Mouse (Mus musculus) kidney, embryonic 16.5 days (tissue): ENCODE measurements at regions not wholly inside any gene's neighbourhood (a gene's known extent, or its start where the extent isn't known, plus 50 kb on each side); places are given as distances from the start of the nearest gene placed in this dataset.

Source experiments
- ATAC-seq: fragments of 200-750 bp; cut with Nextera tagmentation; 2 replicates; pipeline ENCODE4 v1.8.0; 2017; ENCODE audit warnings: moderate TSS enrichment; ENCODE audit not compliant: low FRiP score, low TSS enrichment
- H3K27ac ChIP-seq: fragments of 300-500 bp; sonication (generic); 2 replicates; pipeline ENCODE4 v1.5.1; 2014; ENCODE audit warnings: low read length
- H3K27me3 ChIP-seq: fragments of 300-500 bp; sonication (generic); 2 replicates; pipeline ENCODE4 v1.6.1; 2014; ENCODE audit warnings: low read length, control low read depth, mixed read lengths; ENCODE audit not compliant: insufficient read depth
- H3K36me3 ChIP-seq: fragments of 300-500 bp; sonication (generic); 2 replicates; pipeline ENCODE4 v1.6.1; 2014; ENCODE audit warnings: low read length, control low read depth, mixed read lengths; ENCODE audit not compliant: insufficient read depth
- H3K4me1 ChIP-seq: fragments of 300-500 bp; sonication (generic); 2 replicates; pipeline ENCODE4 v1.6.1; 2014; ENCODE audit warnings: low read length, control low read depth, mixed read lengths; ENCODE audit not compliant: insufficient read depth
- H3K4me2 ChIP-seq: fragments of 300-500 bp; sonication (generic); replicated peaks from 2 replicates; pipeline ENCODE4 v1.6.1; 2014; ENCODE audit warnings: low read depth, low read length
- H3K4me3 ChIP-seq: fragments of 300-500 bp; sonication (generic); 2 replicates; pipeline ENCODE4 v1.5.1; 2014; ENCODE audit warnings: mild to moderate bottlenecking, low read length
- H3K9ac ChIP-seq: fragments of 300-500 bp; sonication (generic); replicated peaks from 2 replicates; pipeline ENCODE4 v1.6.1; 2014; ENCODE audit warnings: low read length
- H3K9me3 ChIP-seq: fragments of 300-500 bp; sonication (generic); 2 replicates; pipeline ENCODE4 v1.6.1; 2016; ENCODE audit warnings: low read length, control low read depth
- WGBS: fragments of 180-500 bp; shearing (Covaris S2); extraction: QIAGEN DNeasy Blood & Tissue Kit; methylation state at CpG from one replicate; pipeline ENCODE4 v1.1.7; 2014; 5-methylcytosine and 5-hydroxymethylcytosine counted together

DNA sequence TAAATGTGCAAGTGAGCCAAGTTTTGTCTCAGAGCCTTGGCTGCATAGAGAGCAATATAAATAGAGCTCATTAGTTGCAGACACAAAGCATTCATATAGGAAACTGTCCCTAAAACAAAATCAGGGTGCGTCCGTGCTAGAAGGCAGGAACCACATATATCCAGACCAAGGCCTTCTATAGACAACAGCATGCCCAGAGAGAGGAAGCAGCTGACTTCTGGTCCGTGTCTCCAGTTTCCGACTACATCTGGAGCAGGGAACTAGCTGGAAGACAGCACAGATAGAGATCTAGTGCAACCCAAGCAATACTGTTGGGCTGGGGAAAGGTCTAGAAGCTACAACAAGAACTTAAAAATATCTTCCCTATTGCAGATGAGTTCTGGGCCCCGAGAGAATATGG, 121.0 kb downstream of the Gm12728 start:
- H3K4me2 ChIP-seq: no peak overlapping the region
- ATAC-seq: no peak
- no peaks in the 10 kb centered on the region for H3K36me3 ChIP-seq
- 70% methylated on average over 5 of the region's 5 CpGs for WGBS
- no peak overlapping the region for H3K27ac ChIP-seq
- H3K9me3 ChIP-seq: 0 out of 2 replicates have a peak, but pooled peaks cover 5% of the 10 kb centered on the region
- no peaks in the 10 kb centered on the region for H3K4me1 ChIP-seq
- no peak overlapping the region for H3K4me3 ChIP-seq
- H3K9ac ChIP-seq: no peak overlapping the region
- no peaks in the 10 kb centered on the region for H3K27me3 ChIP-seq

GRCm38 (mm10) chr4:105911678-105912077, 122.0 kb downstream of the Gm12728 start:
- H3K4me1 ChIP-seq: no peaks in the 10 kb centered on the region
- no peak overlapping the region for H3K4me3 ChIP-seq
- ATAC-seq: no peak
- no peaks in the 10 kb centered on the region for H3K36me3 ChIP-seq
- H3K9ac ChIP-seq: no peak overlapping the region
- no peak overlapping the region for H3K27ac ChIP-seq
- WGBS: 45% methylated on average over 6 of the region's 6 CpGs
- H3K27me3 ChIP-seq: no peaks in the 10 kb centered on the region
- no peak overlapping the region for H3K4me2 ChIP-seq
- 0 out of 2 replicates have a peak, but pooled peaks cover 5% of the 10 kb centered on the region for H3K9me3 ChIP-seq

GRCm38 (mm10) chr4:105912296-105912695, 122.6 kb downstream of the Gm12728 start:
- 72% methylated on average over 4 of the region's 4 CpGs for WGBS
- Histone ChIP-seq H3K27me3 (no peaks in the 10 kb centered on the region), H3K4me2 (no peak overlapping the region), H3K9ac (no peak overlapping the region), H3K27ac (no peak overlapping the region), H3K9me3 (0 out of 2 replicates have a peak, but pooled peaks cover 5% of the 10 kb centered on the region), H3K4me3 (no peak overlapping the region), H3K36me3 (no peaks in the 10 kb centered on the region), H3K4me1 (no peaks in the 10 kb centered on the region)
- ATAC-seq: no peak

GRCm38 (mm10) chr4:105914996-105915395, 125.3 kb downstream of the Gm12728 start:
- Histone ChIP-seq H3K36me3 (no peaks in the 10 kb centered on the region), H3K9me3 (0 out of 2 replicates have a peak, but pooled peaks cover 5% of the 10 kb centered on the region), H3K27me3 (no peaks in the 10 kb centered on the region), H3K4me1 (no peaks in the 10 kb centered on the region), H3K4me2 (no peak overlapping the region), H3K27ac (no peak overlapping the region), H3K9ac (no peak overlapping the region), H3K4me3 (no peak overlapping the region)
- WGBS: 54% methylated on average over 6 of the region's 6 CpGs
- ATAC-seq: no peak

DNA sequence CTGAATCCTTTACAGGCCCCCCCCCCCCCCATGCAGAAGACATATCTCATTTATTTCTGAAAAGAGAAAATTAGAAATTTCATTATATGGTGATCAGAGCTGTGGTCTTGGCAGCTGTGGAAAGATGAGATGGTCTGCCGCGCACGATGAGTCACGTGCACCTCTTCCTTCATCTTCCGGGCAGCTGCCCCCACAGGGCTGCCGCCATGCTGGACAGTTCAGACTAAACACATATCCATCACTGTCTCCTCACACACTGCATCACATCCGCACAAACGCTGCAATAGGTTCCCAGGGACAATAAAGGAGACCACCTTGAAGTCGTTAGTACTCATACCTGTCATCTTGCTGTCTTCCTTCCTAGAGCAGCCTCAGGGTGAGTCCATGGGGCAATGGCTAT, 126.6 kb downstream of the Gm12728 start:
- H3K4me2 ChIP-seq: no peak overlapping the region
- ATAC-seq: no peak
- no peaks in the 10 kb centered on the region for H3K27me3 ChIP-seq
- H3K36me3 ChIP-seq: no peaks in the 10 kb centered on the region
- no peak overlapping the region for H3K27ac ChIP-seq
- H3K9ac ChIP-seq: no peak overlapping the region
- H3K4me3 ChIP-seq: no peak overlapping the region
- WGBS: 65% methylated on average over 9 of the region's 9 CpGs
- H3K9me3 ChIP-seq: 0 out of 2 replicates have a peak, but pooled peaks cover 5% of the 10 kb centered on the region
- no peaks in the 10 kb centered on the region for H3K4me1 ChIP-seq

DNA sequence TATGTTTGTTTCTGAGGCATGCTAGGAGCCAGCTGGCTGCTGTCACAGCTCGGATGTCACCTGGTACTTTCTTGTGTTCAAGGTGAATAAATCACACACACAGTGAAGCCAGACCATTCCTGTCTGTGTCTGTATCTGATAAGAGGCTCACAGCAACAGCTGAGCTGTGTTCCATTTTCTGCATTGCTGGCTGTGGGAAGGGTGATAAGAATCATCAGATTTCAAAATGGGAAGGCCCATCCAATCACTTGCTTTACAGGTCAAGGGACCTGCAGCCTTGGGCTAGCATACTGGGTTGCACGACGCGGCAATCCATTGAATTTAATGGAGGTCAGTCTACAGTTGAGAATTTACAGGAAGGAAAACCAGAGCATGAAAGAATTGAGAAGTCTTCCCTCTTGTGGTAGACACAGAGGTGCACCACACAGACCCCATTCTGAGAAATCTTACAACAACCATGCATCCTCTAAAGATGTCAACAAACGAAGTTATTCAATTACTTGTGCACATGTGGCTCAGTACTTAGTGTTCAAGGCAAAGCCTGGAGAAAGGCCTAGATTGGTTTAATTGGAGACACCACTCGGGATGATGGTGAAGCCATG, 135.2 kb downstream of the Gm12728 start:
- Histone ChIP-seq H3K4me2 (no peak overlapping the region), H3K27me3 (no peaks in the 10 kb centered on the region), H3K9ac (no peak overlapping the region), H3K4me1 (0 out of 2 replicates have a peak, but pooled peaks cover 3% of the 10 kb centered on the region), H3K4me3 (no peak overlapping the region), H3K36me3 (no peaks in the 10 kb centered on the region), H3K9me3 (no peaks in the 10 kb centered on the region), H3K27ac (no peak overlapping the region)
- WGBS: 31% methylated on average over 6 of the region's 6 CpGs
- peak; percentile 75 for ATAC-seq

DNA sequence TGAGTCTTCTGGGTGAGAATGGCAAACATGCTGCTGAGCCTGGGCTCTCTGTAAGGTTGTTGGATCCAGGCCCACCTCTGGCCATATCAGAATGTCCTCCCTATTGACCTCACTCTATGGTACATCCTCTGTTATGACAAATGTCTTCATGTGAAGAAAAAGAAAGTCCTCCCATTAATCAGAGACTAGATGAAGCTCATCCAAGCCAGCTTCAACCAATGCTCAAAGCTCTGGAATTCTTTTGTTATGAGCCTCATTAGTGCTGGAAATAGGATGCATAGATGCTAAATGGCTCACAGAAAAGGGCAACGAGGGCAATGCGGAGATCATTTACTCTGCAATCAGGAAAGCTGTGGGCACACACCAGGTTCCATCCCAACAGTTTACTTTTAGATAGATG, 135.8 kb downstream of the Gm12728 start:
- Histone ChIP-seq H3K9me3 (no peaks in the 10 kb centered on the region), H3K4me2 (no peak overlapping the region), H3K27me3 (no peaks in the 10 kb centered on the region), H3K4me1 (0 out of 2 replicates have a peak, but pooled peaks cover 3% of the 10 kb centered on the region), H3K4me3 (no peak overlapping the region), H3K36me3 (no peaks in the 10 kb centered on the region), H3K9ac (no peak overlapping the region), H3K27ac (no peak overlapping the region)
- 94% methylated on average over 2 of the region's 2 CpGs for WGBS
- ATAC-seq: no peak

DNA sequence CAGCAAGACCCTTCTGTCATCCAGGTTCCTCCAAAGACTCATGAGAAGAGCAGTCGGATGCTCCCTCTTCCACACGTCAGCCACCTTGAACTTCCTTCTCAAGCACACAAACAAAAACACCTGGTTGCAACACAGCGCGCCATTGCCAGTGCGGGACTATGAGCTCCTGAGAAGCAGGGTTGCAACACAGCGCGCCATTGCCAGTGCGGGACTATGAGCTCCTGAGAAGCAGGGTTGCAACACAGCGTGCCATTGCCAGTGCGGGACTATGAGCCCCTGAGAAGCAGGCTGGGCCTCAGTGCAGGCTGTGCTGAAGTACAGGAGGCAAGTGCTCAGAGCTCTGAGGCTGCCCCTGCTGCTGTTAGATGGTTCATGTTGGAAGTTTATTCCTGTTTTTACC, 140.0 kb downstream of the Gm12728 start:
- WGBS: 96% methylated on average over 10 of the region's 10 CpGs
- Histone ChIP-seq H3K4me1 (0 out of 2 replicates have a peak, but pooled peaks cover 3% of the 10 kb centered on the region), H3K27me3 (no peaks in the 10 kb centered on the region), H3K4me3 (no peak overlapping the region), H3K4me2 (no peak overlapping the region), H3K9me3 (no peaks in the 10 kb centered on the region), H3K36me3 (no peaks in the 10 kb centered on the region), H3K9ac (no peak overlapping the region), H3K27ac (no peak overlapping the region)
- ATAC-seq: no peak

DNA sequence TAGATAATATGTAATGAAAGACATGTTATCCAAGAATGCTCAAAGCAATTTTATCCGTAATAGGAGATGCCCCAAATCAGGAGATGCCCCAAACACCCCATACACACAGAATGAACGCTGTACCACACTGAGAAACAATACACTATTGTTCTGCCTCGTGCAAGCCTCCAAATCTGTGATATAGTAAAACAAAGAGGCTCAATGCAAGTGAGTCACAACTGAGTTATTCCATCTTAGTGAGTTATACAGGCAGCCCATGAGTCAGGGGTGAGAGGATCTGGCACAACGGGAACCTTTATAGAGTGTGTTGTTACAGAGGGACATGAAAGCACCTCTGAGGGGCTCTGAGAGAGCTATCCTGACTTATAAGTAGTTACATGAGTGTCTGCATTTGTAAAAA, 145.3 kb downstream of the Gm12728 start:
- Histone ChIP-seq H3K36me3 (no peaks in the 10 kb centered on the region), H3K4me2 (no peak overlapping the region), H3K27me3 (no peaks in the 10 kb centered on the region), H3K4me3 (no peak overlapping the region), H3K9ac (no peak overlapping the region), H3K4me1 (0 out of 2 replicates have a peak, but pooled peaks cover 3% of the 10 kb centered on the region), H3K9me3 (no peaks in the 10 kb centered on the region), H3K27ac (no peak overlapping the region)
- WGBS: 72% methylated on average over 4 of the region's 4 CpGs
- ATAC-seq: no peak

GRCm38 (mm10) chr4:105936755-105937514, 147.3 kb downstream of the Gm12728 start:
- 0 out of 2 replicates have a peak, but pooled peaks cover 3% of the 10 kb centered on the region for H3K4me1 ChIP-seq
- no peak overlapping the region for H3K9ac ChIP-seq
- H3K4me2 ChIP-seq: no peak overlapping the region
- no peaks in the 10 kb centered on the region for H3K36me3 ChIP-seq
- H3K27ac ChIP-seq: no peak overlapping the region
- H3K9me3 ChIP-seq: no peaks in the 10 kb centered on the region
- no peaks in the 10 kb centered on the region for H3K27me3 ChIP-seq
- WGBS: 89% methylated on average over 7 of the region's 7 CpGs
- no peak overlapping the region for H3K4me3 ChIP-seq
- ATAC-seq: no peak
